Mouse (Mus musculus): ENCODE results near the gene Tmem169. TPM values are rescaled to one million over a fixed set of nuclear protein-coding genes. Genes with fewer than 3 reads are reported as not detected.
"Not testable (repeated sequence)": the region's sequence is repeated elsewhere in the genome, so short reads cannot be mapped to it uniquely, and the experiment has no call there.

Tmem169 gene
- not detected for total RNA-seq (2022)

- peak; percentile 93 for DNase-seq (ENCODE audit: low spot score)
Observed at GRCm38 (mm10) chr1:72283992-72284485, at the start of gene Tmem169, which contains the start of gene Pecr. Gene Tmem169, plus strand, starts transcription at chr1:72284369. Gene Pecr, minus strand, starts transcription at chr1:72284314.

DNA sequence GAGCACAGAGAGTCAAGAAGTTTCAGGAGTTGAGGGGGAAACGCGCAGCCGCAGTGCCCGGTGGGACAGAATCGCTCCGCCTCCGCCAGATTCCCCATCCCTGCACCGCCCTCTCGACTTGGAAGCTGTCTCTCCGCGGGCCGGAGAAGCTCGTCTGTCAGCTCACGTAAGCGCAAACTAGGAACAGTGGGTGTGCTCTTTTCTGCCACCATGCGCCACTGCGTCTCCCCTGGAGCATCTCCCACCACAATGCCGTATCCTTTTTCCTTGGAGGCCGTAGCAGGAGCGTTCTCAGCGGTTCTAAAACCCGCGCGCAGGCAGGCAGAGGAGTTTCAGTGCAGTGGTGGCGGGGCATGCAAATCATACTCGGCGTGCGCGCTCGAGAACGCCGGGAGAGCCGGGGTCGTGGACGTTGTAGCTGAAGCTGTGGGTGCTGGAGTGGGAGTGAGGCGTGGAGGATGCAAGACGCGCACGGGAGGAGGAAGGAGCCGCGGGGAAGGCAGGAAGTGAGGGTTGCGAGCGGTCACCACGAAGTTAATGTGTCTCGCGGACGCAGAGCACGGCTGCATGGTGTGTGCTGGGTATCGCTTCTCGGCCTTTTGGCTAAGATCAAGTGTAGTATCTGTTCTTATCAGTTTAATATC is 47.7 kb upstream of the Tmem169 start:
- DNase-seq (ENCODE audit: low spot score), result peak; percentile 71

DNA sequence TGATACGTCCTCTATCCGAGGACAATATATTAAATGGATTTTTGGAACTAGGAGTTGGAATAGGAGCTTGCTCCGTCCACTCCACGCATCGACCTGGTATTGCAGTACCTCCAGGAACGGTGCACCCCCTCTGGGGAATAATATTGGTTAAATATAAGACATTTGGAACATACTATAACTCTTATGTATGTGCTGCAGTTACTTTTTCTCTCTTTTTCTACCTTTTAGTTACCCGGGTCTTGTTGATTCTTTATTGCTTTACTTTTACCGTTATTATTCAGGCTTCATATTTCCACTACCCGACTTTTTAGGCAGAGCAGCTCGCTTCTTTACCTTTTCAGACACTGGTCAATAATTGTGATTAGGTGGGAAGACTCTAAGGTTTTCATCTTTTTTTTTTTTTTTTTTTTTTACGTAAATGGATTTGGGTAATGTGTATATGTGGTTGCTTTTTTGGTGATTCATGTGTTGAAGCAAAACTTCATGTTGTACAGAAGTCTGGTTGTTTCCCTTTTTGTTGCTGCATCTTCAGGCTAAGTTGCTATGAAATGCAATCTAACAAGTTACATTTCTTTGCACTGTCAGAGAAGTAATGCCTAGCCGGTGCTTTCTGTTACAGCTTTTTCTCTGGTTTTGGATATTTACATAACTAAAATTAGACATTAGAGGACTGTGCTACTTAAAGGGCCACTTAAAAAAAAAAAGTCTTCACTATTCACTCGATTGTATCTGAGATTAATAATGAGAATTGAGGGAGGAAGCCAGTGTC is 47.0 kb upstream of the Tmem169 start:
- DNase-seq (ENCODE audit: low spot score), result no peak

DNA sequence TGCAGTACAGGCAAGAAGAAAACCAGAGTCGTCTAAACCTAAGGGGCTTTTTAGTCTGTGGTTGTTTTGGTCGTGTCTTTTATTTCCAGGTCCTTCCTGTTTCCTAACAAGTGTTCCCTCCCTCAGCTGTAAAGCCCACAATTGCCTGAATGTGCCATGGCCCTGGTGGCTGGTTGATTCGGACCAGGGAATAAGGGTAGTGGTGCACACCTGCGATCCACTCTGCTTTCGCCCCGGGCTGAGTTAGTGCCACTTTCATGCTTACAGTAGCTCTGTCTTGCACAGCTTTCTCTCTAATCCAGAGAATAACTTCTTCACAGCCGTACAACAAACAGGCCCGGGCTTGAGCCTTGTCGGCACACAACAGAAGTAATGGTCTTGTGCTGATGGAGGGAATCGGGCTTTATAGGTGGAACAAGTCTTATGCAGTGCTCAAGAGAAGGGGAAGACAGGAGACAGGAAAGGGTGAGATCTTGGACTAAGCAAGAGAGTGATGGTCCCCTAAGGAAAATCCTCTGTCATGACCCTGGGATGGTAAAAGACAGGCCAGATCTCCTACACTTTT is 46.1 kb upstream of the Tmem169 start:
- DNase-seq (ENCODE audit: low spot score), result no peak

DNA sequence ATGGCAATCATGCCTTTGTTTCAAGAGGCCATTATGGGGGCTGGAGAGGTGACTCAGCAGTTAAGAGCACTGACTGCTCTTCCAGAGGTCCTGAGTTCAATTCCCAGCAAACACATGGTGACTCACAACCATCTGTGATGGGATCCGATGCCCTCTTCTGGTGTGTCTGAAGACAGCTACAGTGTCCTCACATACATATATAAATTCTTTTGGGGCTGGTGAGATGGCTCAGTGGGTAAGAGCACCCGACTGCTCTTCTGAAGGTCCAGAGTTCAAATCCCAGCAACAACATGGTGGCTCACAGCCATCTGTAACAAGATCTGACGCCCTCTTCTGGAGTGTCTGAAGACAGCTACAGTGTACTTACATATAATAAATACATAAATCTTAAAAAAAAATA is 45.1 kb upstream of the Tmem169 start:
- DNase-seq (ENCODE audit: low spot score), result not testable (repeated sequence)

GRCm38 (mm10) chr1:72242581-72243143 is 41.5 kb upstream of the Tmem169 start:
- no peak for DNase-seq (ENCODE audit: low spot score)

GRCm38 (mm10) chr1:72243656-72244316 is 40.4 kb upstream of the Tmem169 start:
- DNase-seq (ENCODE audit: low spot score), result peak; percentile 92

DNA sequence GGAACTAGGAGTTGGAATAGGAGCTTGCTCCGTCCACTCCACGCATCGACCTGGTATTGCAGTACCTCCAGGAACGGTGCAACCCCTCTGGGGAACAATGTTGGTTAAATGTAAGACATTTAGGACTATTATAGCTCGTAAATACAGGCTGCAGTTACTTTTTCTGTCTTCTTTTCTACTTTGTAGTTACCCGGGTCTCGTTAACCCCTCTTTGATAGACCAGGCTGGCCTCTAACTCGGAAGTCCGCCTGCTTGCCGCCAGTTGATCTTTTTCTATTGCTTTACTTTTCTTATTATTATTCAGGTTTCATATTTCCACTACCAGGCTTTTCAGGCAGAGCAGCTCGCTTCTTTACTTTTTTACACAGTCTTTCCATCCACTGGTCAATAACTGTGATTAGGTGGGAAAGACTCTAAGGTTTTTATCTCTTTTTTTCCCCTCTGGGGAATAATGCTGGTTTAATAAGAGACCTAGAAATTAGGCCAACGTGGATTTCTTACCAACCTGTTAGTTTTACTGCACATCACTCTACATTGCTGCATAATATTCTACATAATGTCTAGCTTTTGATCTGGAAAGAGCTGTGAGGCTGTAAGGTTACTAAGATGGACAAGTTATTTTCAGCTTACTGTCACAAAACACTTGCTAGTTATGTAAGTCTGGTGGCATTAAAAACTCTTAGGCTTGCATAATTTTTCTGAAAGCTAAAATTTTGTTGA is 39.7 kb upstream of the Tmem169 start:
- DNase-seq (ENCODE audit: low spot score), result no peak

GRCm38 (mm10) chr1:72248226-72248737 is 35.9 kb upstream of the Tmem169 start:
- not testable (repeated sequence) for DNase-seq (ENCODE audit: low spot score)

DNA sequence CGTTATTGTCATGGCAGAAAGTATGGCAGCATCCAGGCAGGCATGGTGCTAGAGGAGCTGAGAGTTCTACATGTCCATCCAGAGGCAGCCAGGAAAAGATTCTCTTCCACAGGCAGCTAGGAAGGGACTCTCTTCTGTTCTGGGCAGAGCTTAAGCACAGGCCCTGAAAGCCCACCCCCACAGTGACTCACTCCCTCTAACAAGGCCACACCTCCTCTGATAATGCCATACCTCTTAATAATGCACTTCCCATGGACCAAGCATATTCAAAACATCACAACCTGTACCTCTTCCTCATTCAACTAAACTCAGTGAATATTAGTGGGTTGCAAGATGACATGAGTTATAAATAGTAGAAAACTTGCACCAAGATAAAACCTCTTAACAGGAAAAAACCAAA is 32.4 kb upstream of the Tmem169 start:
- DNase-seq (ENCODE audit: low spot score), result no peak

- DNase-seq (ENCODE audit: low spot score), result no peak
Observed at GRCm38 (mm10) chr1:72253881-72254491, 30.2 kb upstream of the Tmem169 start.

- DNase-seq (ENCODE audit: low spot score), result peak; percentile 84
Observed at GRCm38 (mm10) chr1:72254545-72255061, 29.6 kb upstream of the Tmem169 start.

DNA sequence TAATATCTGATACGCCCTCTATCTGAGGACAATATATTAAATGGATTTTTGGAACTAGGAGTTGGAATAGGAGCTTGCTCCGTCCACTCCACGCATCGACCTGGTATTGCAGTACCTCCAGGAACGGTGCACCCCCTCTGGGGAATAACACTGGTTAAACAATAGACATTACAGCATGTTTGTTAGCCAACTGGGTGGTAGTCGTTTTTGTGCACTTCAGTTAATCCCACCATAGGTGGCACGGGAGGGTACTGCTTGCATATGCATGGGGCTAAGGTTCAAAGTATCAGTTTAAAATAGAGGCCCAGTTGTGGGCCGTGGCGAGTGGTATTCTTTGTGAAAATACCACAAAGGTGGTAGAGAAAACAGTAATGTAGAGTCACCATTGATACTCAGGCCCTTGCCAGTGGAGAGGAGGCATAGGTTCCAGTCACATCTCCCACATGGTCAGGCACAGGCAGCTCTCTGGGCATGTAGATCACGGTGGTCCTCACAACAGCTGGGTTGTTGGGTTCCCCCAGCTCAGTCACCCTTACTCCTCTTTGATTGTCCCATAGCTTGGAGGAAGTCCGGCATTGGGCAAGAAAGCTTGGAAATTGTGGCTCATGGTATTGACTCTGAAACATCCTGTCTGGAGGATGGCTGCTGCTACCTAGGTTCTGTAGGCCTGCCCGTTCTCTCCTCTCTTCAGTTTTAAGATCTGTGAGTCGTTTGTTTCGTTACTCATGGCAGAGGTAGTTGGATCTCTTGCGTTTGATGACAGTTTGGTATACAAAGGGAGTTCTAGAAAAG is 28.9 kb upstream of the Tmem169 start:
- no peak for DNase-seq (ENCODE audit: low spot score)

- no peak for DNase-seq (ENCODE audit: low spot score)
Observed at GRCm38 (mm10) chr1:72255854-72256175, 28.4 kb upstream of the Tmem169 start.

DNA sequence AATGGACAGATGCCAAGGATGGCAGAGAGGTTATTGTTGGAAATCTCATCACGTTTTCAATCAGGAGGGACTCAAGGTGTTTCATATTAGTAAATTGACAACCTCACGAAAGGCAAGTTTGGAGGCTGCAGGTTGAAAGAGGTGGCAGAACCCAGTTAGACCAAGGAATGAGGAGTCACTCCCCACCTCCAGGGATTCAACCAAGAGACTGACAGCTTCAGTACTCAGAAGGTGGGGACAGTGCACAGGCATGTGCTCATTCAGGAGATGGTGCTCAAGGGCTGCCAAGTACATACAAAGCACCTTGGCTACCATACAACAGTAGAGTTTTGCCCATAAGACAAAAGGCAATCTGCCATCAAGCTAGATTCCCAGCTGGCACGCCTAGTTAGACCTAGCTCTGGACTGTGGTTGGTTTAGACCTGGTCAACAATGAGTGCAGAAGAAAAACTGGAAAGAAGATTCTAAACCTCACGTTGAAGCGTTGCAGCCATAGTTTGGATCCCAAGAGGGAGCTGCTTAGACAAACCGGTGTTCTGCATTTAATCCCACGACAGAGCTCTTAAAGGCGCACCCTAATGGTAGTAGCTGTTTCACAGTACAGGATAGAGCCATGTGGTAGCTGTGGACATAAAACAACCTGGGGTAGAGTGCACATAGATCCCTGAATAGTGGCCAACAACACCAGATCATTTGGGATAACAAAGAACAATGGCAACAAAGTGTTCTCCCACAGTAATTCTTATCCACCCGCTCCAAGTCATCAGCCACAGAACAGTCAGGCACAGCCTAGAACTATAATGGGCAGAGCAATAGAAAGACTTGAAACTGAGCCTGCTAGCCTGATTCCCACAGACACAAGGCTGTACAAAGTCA is 27.6 kb upstream of the Tmem169 start:
- no peak for DNase-seq (ENCODE audit: low spot score)

- DNase-seq (ENCODE audit: low spot score), result no peak
Observed at GRCm38 (mm10) chr1:72263099-72263498, 21.1 kb upstream of the Tmem169 start.

DNA sequence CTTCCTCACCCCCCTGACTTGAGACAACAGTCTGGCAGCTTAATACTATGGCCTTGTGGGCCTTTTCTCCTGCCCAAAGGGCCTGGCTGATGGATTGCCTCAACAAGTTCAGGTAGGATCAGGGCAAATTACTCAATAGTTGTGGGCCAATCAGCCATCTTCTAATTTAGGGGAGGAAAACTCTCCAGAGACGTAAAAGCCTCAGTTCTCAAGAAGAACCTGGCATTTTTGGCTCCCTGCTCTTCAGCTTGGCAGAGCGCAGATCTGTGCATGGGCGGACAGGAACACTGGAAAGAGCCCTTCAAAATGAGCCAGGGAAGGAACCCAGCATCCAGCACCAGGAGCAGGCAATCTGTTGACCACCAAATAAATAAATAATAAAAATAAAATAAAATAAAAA is 6.1 kb upstream of the Tmem169 start:
- no peak for DNase-seq (ENCODE audit: low spot score)

DNA sequence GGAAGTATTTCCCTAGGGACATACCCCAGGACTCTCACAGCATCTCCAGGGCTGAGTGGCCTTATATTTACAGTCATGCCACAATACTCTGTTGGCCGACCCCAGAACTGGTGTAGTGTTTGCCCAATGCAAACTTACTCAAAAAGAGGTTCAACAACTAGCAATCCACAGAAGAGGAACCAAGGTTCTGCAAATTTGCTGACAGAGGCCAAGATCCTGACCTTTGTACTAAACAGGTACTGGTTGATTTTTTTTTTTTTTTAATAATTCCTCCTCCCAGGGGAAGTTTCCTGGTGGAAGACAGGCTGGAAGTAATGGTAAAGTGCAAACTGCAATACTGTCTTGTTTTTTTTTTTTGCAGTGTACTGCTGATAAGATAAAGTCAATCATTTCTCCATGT is 1.6 kb upstream of the Tmem169 start:
- DNase-seq (ENCODE audit: low spot score), result no peak

DNA sequence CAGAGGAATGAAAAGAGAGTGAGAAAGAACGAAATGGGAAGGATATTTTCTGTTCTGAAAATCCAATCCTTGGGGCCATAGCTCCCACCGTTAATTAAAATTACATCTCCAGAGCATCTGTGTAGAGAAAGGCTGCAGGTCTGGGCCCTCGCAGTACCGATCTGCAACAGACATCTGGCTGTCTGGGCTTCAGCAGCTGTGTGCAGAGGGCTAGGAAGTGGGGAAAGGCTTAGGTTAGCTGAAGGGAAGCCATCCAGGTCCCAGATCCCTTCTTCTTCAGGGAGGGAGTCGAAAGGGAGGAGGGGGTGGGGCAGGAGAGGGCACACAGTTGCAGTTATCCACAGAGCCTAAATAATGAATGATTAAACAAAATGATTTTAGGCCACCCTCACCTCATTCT is 370 bp downstream of the Tmem169 start:
- no peak for DNase-seq (ENCODE audit: low spot score)
